Comparison of ENCODE assay signal across 17 mouse cellular contexts in the genomic region with DNA sequence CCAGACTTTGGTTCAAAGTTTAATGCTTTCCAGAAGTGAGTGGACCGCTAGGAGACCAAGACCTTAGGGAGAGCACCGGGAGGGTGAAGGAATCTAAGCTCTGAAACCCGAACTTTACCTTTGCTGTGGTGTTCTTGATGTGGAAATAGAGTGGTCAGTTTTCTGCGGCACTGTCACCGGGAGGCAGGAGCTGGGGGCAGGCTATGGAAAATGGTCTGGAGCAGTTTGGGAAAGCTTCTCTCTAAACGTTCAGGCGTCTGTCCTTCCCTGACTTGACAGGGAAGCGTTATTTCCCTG. TPM values are rescaled to one million over a fixed set of nuclear protein-coding genes. Genes with fewer than 3 reads are reported as not detected.
DNase-seq lines count a peak whose midpoint lies in the region; ATAC-seq and TF ChIP-seq lines count a peak whose summit lies in the region.
"Had no signal": no experiment of that assay in that cellular context is flagged by ENCODE, and none has a peak within 500 bp of the region (broad histone marks: within the 10 kb centered on the region; RNA-seq: fewer than 3 reads in every experiment).

No protein-coding gene starts in this region.

- TF ChIP-seq EP300 in stomach, postnatal 0 days (optimal IDR thresholded peaks at IDR 0.05) = no peak

- intact Hi-C loops in gastrocnemius, postnatal 36 days (cut with DNase I) = no loop called here

- DNase-seq in heart, postnatal 4 days = no peak
- no peak for DNase-seq in stomach, postnatal 0 days (ENCODE audit: low spot score)
- DNase-seq in spleen, adult 12 weeks (ENCODE audit: low spot score) = no peak
- DNase-seq in gastrocnemius, postnatal 36 days = no peak
- DNase-seq: cerebellum, adult 9-10 months; liver, embryonic 13.5 days; lung, postnatal 10 days had no signal

- H3K9ac ChIP-seq in heart, embryonic 16.5 days (ENCODE audit: low read length) = no peak overlapping the region
- H3K9ac ChIP-seq in stomach, embryonic 15.5 days = no peak overlapping the region
- no peak overlapping the region for H3K9ac ChIP-seq in stomach, postnatal 0 days (ENCODE audit: low read length)
- H3K9ac ChIP-seq in intestine, postnatal 0 days (ENCODE audit: low read depth, low read length) = no peak overlapping the region
- H3K9ac ChIP-seq: liver, embryonic 13.5 days had no signal

- no peak for TF ChIP-seq CTCF in stomach, postnatal 0 days (IDR thresholded peaks at IDR 0.05; ENCODE audit: low read depth)
- TF ChIP-seq CTCF in intestine, postnatal 0 days (IDR thresholded peaks at IDR 0.05; ENCODE audit: low read depth) = no peak

- peaks cover 60% of the 10 kb centered on the region for H3K27me3 ChIP-seq in heart, embryonic 16.5 days (ENCODE audit: control insufficient read depth, insufficient read depth, low read length)
- H3K27me3 ChIP-seq in stomach, embryonic 15.5 days (replicated peaks) = peaks cover 53% of the 10 kb centered on the region
- H3K27me3 ChIP-seq in stomach, postnatal 0 days (ENCODE audit: control insufficient read depth, insufficient read depth, low read length) = peaks cover 23% of the 10 kb centered on the region; the same call in 1 of the 2 replicates
- H3K27me3 ChIP-seq in intestine, postnatal 0 days (replicated peaks; ENCODE audit: control insufficient read depth, insufficient read depth, low read length) = peaks cover 76% of the 10 kb centered on the region
- H3K27me3 ChIP-seq: CH12.LX, Patski had no signal

- peak overlapping the region; percentile 50; the same call in 1 of the 2 replicates for H3K4me2 ChIP-seq in heart, embryonic 16.5 days (ENCODE audit: low read depth, low read length)
- H3K4me2 ChIP-seq in stomach, embryonic 15.5 days = no peak overlapping the region
- H3K4me2 ChIP-seq in stomach, postnatal 0 days (replicated peaks; ENCODE audit: low read depth) = no peak overlapping the region
- peak overlapping the region; percentile 54; the same call in 1 of the 2 replicates for H3K4me2 ChIP-seq in intestine, postnatal 0 days (replicated peaks; ENCODE audit: low read depth)
- H3K4me2 ChIP-seq: liver, embryonic 13.5 days had no signal

- H3K4me3 ChIP-seq in heart, embryonic 16.5 days (ENCODE audit: low read length) = no peak overlapping the region
- 0 out of 2 replicates have a peak overlapping the region, but pooled peaks have one; percentile 8 for H3K4me3 ChIP-seq in stomach, embryonic 15.5 days (replicated peaks)
- H3K4me3 ChIP-seq in stomach, postnatal 0 days (ENCODE audit: low read depth, low read length) = no peak overlapping the region
- peak overlapping the region; percentile 31 for H3K4me3 ChIP-seq in intestine, postnatal 0 days (ENCODE audit: low read depth, low read length)
- H3K4me3 ChIP-seq: liver, embryonic 13.5 days had no signal

- H3K27ac ChIP-seq in heart, embryonic 16.5 days (ENCODE audit: low read length) = no peak overlapping the region
- no peak overlapping the region for H3K27ac ChIP-seq in stomach, embryonic 15.5 days
- no peak overlapping the region for H3K27ac ChIP-seq in stomach, postnatal 0 days (replicated peaks)
- H3K27ac ChIP-seq in intestine, postnatal 0 days (ENCODE audit: low read depth, low read length) = no peak overlapping the region
- H3K27ac ChIP-seq: liver, embryonic 13.5 days had no signal

- no peaks in the 10 kb centered on the region for H3K9me3 ChIP-seq in heart, embryonic 16.5 days (replicated peaks; ENCODE audit: control insufficient read depth, low read length)
- H3K9me3 ChIP-seq in stomach, embryonic 15.5 days = no peaks in the 10 kb centered on the region
- no peaks in the 10 kb centered on the region for H3K9me3 ChIP-seq in stomach, postnatal 0 days (ENCODE audit: control insufficient read depth, low read length)
- H3K9me3 ChIP-seq in intestine, postnatal 0 days (ENCODE audit: control insufficient read depth) = no peaks in the 10 kb centered on the region
- H3K9me3 ChIP-seq: liver, embryonic 13.5 days had no signal

- ATAC-seq in heart, embryonic 16.5 days (replicated peaks; ENCODE audit: extremely low read depth, insufficient read depth, low FRiP score) = no peak
- no peak for ATAC-seq in stomach, embryonic 15.5 days (ENCODE audit: insufficient read depth, low FRiP score, low read depth)
- no peak for ATAC-seq in stomach, postnatal 0 days (ENCODE audit: low FRiP score, low TSS enrichment)
- ATAC-seq in intestine, postnatal 0 days = no peak
- ATAC-seq: inflammation-experienced regulatory T-cells, adult 6 months; Patski had no signal

- 1% methylated on average over 8 of the region's 8 CpGs for WGBS in heart, embryonic 16.5 days
- 4% methylated on average over 8 of the region's 8 CpGs for whole genome bisulfite sequencing in stomach, embryonic 15.5 days
- WGBS in stomach, postnatal 0 days = 2% methylated on average over 8 of the region's 8 CpGs
- WGBS in intestine, postnatal 0 days = 1% methylated on average over 8 of the region's 8 CpGs

- H3K36me3 ChIP-seq in heart, embryonic 16.5 days (ENCODE audit: control insufficient read depth, insufficient read depth) = no peaks in the 10 kb centered on the region
- no peaks in the 10 kb centered on the region for H3K36me3 ChIP-seq in stomach, embryonic 15.5 days
- no peaks in the 10 kb centered on the region for H3K36me3 ChIP-seq in stomach, postnatal 0 days (ENCODE audit: control insufficient read depth, insufficient read depth, low read length)
- H3K36me3 ChIP-seq in intestine, postnatal 0 days (ENCODE audit: control insufficient read depth, insufficient read depth) = no peaks in the 10 kb centered on the region
- H3K36me3 ChIP-seq: liver, embryonic 13.5 days had no signal

- H3K4me1 ChIP-seq in heart, embryonic 16.5 days (ENCODE audit: control insufficient read depth, insufficient read depth, low read length) = peaks cover 3% of the 10 kb centered on the region; the same call in 1 of the 2 replicates
- H3K4me1 ChIP-seq in stomach, embryonic 15.5 days = 0 out of 2 replicates have a peak, but pooled peaks cover 3% of the 10 kb centered on the region
- no peaks in the 10 kb centered on the region for H3K4me1 ChIP-seq in stomach, postnatal 0 days (replicated peaks; ENCODE audit: control insufficient read depth, insufficient read depth)
- H3K4me1 ChIP-seq in intestine, postnatal 0 days (replicated peaks; ENCODE audit: control insufficient read depth, insufficient read depth, low read length) = no peaks in the 10 kb centered on the region
- H3K4me1 ChIP-seq: liver, embryonic 13.5 days had no signal

RNA-seq across cellular contexts. Expression of a gene that starts 5.9 kb away (rescaled TPM):
- not detected in 2 replicates for polyA plus RNA-seq in heart, embryonic 16.5 days (2015; fragmentation: Nextera tagmentation; extraction: Ambion mirVana)
- not detected for total RNA-seq in heart, postnatal 4 days (2021)
- 0.06 TPM in 1 of 2 replicates, not detected in the other for polyA plus RNA-seq in stomach, embryonic 15.5 days (2015; fragmentation: Nextera tagmentation; extraction: Ambion mirVana)
- polyA plus RNA-seq in stomach, postnatal 0 days (2015; fragmentation: Nextera tagmentation; extraction: Ambion mirVana) = 0.05 TPM in 1 of 2 replicates, not detected in the other
- not detected in 2 replicates for polyA plus RNA-seq in intestine, postnatal 0 days (2015; fragmentation: Nextera tagmentation; extraction: Ambion mirVana)
- not detected for total RNA-seq in gastrocnemius, postnatal 36 days (2021)
- total RNA-seq: CH12.LX; gastrocnemius, adult 8-10 months; left cerebral cortex, adult 18-20 months; monocyte, adult 5-6 weeks had no signal
- polyA plus RNA-seq: inflammation-experienced regulatory T-cells, adult 6 months; large intestine, adult 2 months; liver, embryonic 13.5 days had no signal

Comparison
In these comparisons a context has a peak if more than half of its experiments do, and no peak if none do; other contexts are left out.
1. H3K4me3 ChIP-seq: peak in stomach, embryonic 15.5 days (single experiment) and intestine, postnatal 0 days (single experiment); none in heart, embryonic 16.5 days (single experiment) and stomach, postnatal 0 days (single experiment).
2. H3K4me2 ChIP-seq: peak in heart, embryonic 16.5 days (single experiment) and intestine, postnatal 0 days (single experiment); none in stomach, embryonic 15.5 days (single experiment) and stomach, postnatal 0 days (single experiment).